Comparison of ENCODE assay signal across 28 mouse cellular contexts in the genomic region with DNA sequence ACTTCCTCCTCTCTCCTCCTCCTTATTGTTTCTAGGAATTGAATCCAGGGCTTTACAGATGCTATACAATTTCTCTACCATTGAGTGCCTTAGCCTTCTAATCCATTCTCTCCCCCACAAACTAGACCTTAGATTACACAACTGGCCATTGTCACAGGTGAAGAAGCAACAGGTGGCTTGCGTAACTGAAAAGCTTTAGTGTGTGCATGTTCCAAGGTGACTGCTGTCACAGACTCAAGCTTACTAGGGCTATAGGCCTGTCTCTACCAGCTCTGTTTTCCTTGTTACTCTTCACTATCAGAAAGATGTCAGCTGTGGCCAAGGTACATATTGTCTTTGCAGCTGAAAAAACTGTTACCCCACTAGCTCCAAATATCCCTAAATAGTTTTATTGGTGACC. TPM values are rescaled to one million over a fixed set of nuclear protein-coding genes. Genes with fewer than 3 reads are reported as not detected.
DNase-seq lines count a peak whose midpoint lies in the region; ATAC-seq and TF ChIP-seq lines count a peak whose summit lies in the region.
"Had no signal": no experiment of that assay in that cellular context is flagged by ENCODE, and none has a peak within 500 bp of the region (broad histone marks: within the 10 kb centered on the region; RNA-seq: fewer than 3 reads in every experiment).

No protein-coding gene starts in this region.

- peak; percentile 97 for DNase-seq in fat pad, adult 2 months (ENCODE audit: extremely low read depth, low read depth, low spot score)
- DNase-seq in gonadal fat pad, adult 2 months (ENCODE audit: low read depth): peak; percentile 96
- peak; percentile 6 for DNase-seq in large intestine, adult 2 months (ENCODE audit: low read depth, low spot score)
- DNase-seq in left cerebral cortex, postnatal 36 days (ENCODE audit: low spot score in 2 of 2): no peak
- DNase-seq in lung, postnatal 14 days: no peak
- no peak for DNase-seq in yolk sac, embryonic 10.5 days (ENCODE audit: low spot score)
- DNase-seq: adrenal gland, adult 2 months; adrenal gland, adult 8-10 months; adrenal gland, postnatal 10 days; adrenal gland, postnatal 14 days; adrenal gland, postnatal 25 days; adrenal gland, postnatal 36 days; B cell, adult 2 months; cerebellum, adult 11 months; cerebellum, adult 11-12 months; cerebellum, adult 18-20 months had no signal

- H3K9me3 ChIP-seq in midbrain, embryonic 16.5 days (replicated peaks; ENCODE audit: control insufficient read depth, low read length, poor library complexity, severe bottlenecking): no peaks in the 10 kb centered on the region
- H3K9me3 ChIP-seq: G1E had no signal

- H3K4me1 ChIP-seq in bone marrow macrophage, adult 2 months (ENCODE audit: control insufficient read depth, insufficient read depth, low read length): peaks cover 23% of the 10 kb centered on the region
- H3K4me1 ChIP-seq in midbrain, embryonic 16.5 days (ENCODE audit: control insufficient read depth, insufficient read depth, low read length): no peaks in the 10 kb centered on the region

- H3K9ac ChIP-seq in midbrain, embryonic 16.5 days (ENCODE audit: low read depth, low read length): no peak overlapping the region

- no peak overlapping the region for H3K4me3 ChIP-seq in bone marrow macrophage, adult 2 months (ENCODE audit: insufficient read depth, low read length)
- no peak overlapping the region for H3K4me3 ChIP-seq in midbrain, embryonic 16.5 days (ENCODE audit: low read depth, low read length)

- H3K27me3 ChIP-seq in midbrain, embryonic 16.5 days (ENCODE audit: control insufficient read depth, insufficient read depth, low read depth, low read length): no peaks in the 10 kb centered on the region
- H3K27me3 ChIP-seq: CH12.LX, Patski had no signal

- no peak for ATAC-seq in midbrain, embryonic 16.5 days
- ATAC-seq: activated CD4-positive, CD25-positive, alpha-beta regulatory T cell, adult 4 months; CD4-positive, CD25-positive, alpha-beta regulatory T cell, adult 4 months; Patski had no signal

- 75% methylated on average over 1 of the region's 1 CpGs for WGBS in large intestine, adult 2 months
- WGBS in midbrain, embryonic 16.5 days: 100% methylated on average over 1 of the region's 1 CpGs

- H3K27ac ChIP-seq in bone marrow macrophage, adult 2 months (ENCODE audit: insufficient read depth, low read depth, low read length): 0 out of 2 replicates have a peak overlapping the region, but pooled peaks have one; percentile 26
- H3K27ac ChIP-seq in midbrain, embryonic 16.5 days (ENCODE audit: low read length): no peak overlapping the region

- TF ChIP-seq POLR2A in bone marrow macrophage, adult 2 months (IDR thresholded peaks at IDR 0.05; ENCODE audit: borderline replicate concordance, low read depth, low read length): no peak

- H3K4me2 ChIP-seq in midbrain, embryonic 16.5 days (ENCODE audit: low read length): no peak overlapping the region

- peaks cover 16% of the 10 kb centered on the region; the same call in 1 of the 2 replicates for H3K36me3 ChIP-seq in midbrain, embryonic 16.5 days (ENCODE audit: control insufficient read depth, insufficient read depth, low read length)

- TF ChIP-seq CTCF in bone marrow macrophage, adult 2 months (IDR thresholded peaks at IDR 0.05; ENCODE audit: low read depth, low read length): no peak

- intact Hi-C loops in left cerebral cortex, postnatal 36 days (cut with DNase I): no loop called here

RNA-seq across cellular contexts. Expression of a gene that starts 22.1 kb away (rescaled TPM):
- polyA plus RNA-seq in bone marrow macrophage, adult 2 months (2012; ENCODE audit: insufficient read depth, insufficient read length, missing spikeins): 12.7 and 19.1 TPM in 2 replicates
- 8.7 and 10.8 TPM in 2 replicates for polyA plus RNA-seq in gonadal fat pad, adult 2 months (2012; rRNA removed)
- polyA plus RNA-seq in large intestine, adult 2 months (2012; rRNA removed): 5.2 and 9.5 TPM in 2 replicates
- 10 to 100 TPM; 11.5 to 12.2 TPM for total RNA-seq in left cerebral cortex, postnatal 36 days (2021)
- polyA plus RNA-seq in midbrain, embryonic 16.5 days (2015; fragmentation: Nextera tagmentation; extraction: Ambion mirVana): 27.9 and 30.9 TPM in 2 replicates

RNA-seq across cellular contexts. Expression of a gene that starts 22.3 kb away (rescaled TPM):
- 22.0 and 25.2 TPM in 2 replicates for polyA plus RNA-seq in bone marrow macrophage, adult 2 months (2012; ENCODE audit: insufficient read depth, insufficient read length, missing spikeins)
- 4.5 and 5.3 TPM in 2 replicates for polyA plus RNA-seq in gonadal fat pad, adult 2 months (2012; rRNA removed)
- 3.1 and 3.4 TPM in 2 replicates for polyA plus RNA-seq in large intestine, adult 2 months (2012; rRNA removed)
- 10 to 100 TPM in 1 of 2 experiments, 1 to 10 TPM in 1; 9.2 to 18.3 TPM for total RNA-seq in left cerebral cortex, postnatal 36 days (2021)
- 10.5 and 13.1 TPM in 2 replicates for polyA plus RNA-seq in midbrain, embryonic 16.5 days (2015; fragmentation: Nextera tagmentation; extraction: Ambion mirVana)

RNA-seq across cellular contexts. Expression of a gene that starts 36.0 kb away (rescaled TPM):
- polyA plus RNA-seq in bone marrow macrophage, adult 2 months (2012; ENCODE audit: insufficient read depth, insufficient read length, missing spikeins): not detected in 2 replicates
- 0.41 and 0.99 TPM in 2 replicates for polyA plus RNA-seq in gonadal fat pad, adult 2 months (2012; rRNA removed)
- polyA plus RNA-seq in large intestine, adult 2 months (2012; rRNA removed): not detected in 2 replicates
- not detected for total RNA-seq in left cerebral cortex, postnatal 36 days (2021)
- polyA plus RNA-seq in midbrain, embryonic 16.5 days (2015; fragmentation: Nextera tagmentation; extraction: Ambion mirVana): 3.6 and 4.5 TPM in 2 replicates
- total RNA-seq: adrenal gland, adult 18-20 months; adrenal gland, adult 2 months; adrenal gland, adult 8-10 months; adrenal gland, postnatal 10 days; adrenal gland, postnatal 14 days; adrenal gland, postnatal 25 days; adrenal gland, postnatal 36 days; adrenal gland, postnatal 4 days; CH12.LX; ES-E14; G1E; MEL had no signal
- polyA plus RNA-seq: activated CD4-positive, CD25-positive, alpha-beta regulatory T cell, adult 4 months; adrenal gland, adult 2 months; CD4-positive, CD25-positive, alpha-beta regulatory T cell, adult 4 months; G1E; Patski had no signal

RNA-seq across cellular contexts. Expression of a gene that starts 53.2 kb away (rescaled TPM):
- not detected in 2 replicates for polyA plus RNA-seq in bone marrow macrophage, adult 2 months (2012; ENCODE audit: insufficient read depth, insufficient read length, missing spikeins)
- polyA plus RNA-seq in gonadal fat pad, adult 2 months (2012; rRNA removed): 0.05 TPM in 1 of 2 replicates, not detected in the other
- 0.16 and 0.32 TPM in 2 replicates for polyA plus RNA-seq in large intestine, adult 2 months (2012; rRNA removed)
- 10 to 100 TPM; 21.7 to 27.3 TPM for total RNA-seq in left cerebral cortex, postnatal 36 days (2021)
- 4.1 and 4.2 TPM in 2 replicates for polyA plus RNA-seq in midbrain, embryonic 16.5 days (2015; fragmentation: Nextera tagmentation; extraction: Ambion mirVana)
- total RNA-seq: adrenal gland, adult 18-20 months; adrenal gland, adult 2 months; adrenal gland, postnatal 14 days; adrenal gland, postnatal 25 days; adrenal gland, postnatal 36 days; CH12.LX had no signal
- polyA plus RNA-seq: C2C12, G1E, Patski had no signal

RNA-seq across cellular contexts. Expression of a gene that starts 54.6 kb away (rescaled TPM):
- polyA plus RNA-seq in bone marrow macrophage, adult 2 months (2012; ENCODE audit: insufficient read depth, insufficient read length, missing spikeins): 2.4 and 3.0 TPM in 2 replicates
- 12.0 and 18.6 TPM in 2 replicates for polyA plus RNA-seq in gonadal fat pad, adult 2 months (2012; rRNA removed)
- polyA plus RNA-seq in large intestine, adult 2 months (2012; rRNA removed): 9.5 and 12.8 TPM in 2 replicates
- under 1 TPM; 0.16 to 0.20 TPM for total RNA-seq in left cerebral cortex, postnatal 36 days (2021)
- polyA plus RNA-seq in midbrain, embryonic 16.5 days (2015; fragmentation: Nextera tagmentation; extraction: Ambion mirVana): 1.7 and 2.0 TPM in 2 replicates
- total RNA-seq: CH12.LX had no signal
- polyA plus RNA-seq: G1E had no signal

Comparison
In these comparisons a context has a peak if more than half of its experiments do, and no peak if none do; other contexts are left out.
1. DNase-seq: peak in fat pad, adult 2 months (single experiment), gonadal fat pad, adult 2 months (single experiment) and large intestine, adult 2 months (single experiment); none in left cerebral cortex, postnatal 36 days (0 of 2), lung, postnatal 14 days (single experiment) and yolk sac, embryonic 10.5 days (single experiment).